ENCODE assay signal across 23 mouse cellular contexts in genomic region chr8:105043510-105043909, GRCm38 (mm10). TPM values are rescaled to one million over a fixed set of nuclear protein-coding genes. Genes with fewer than 3 reads are reported as not detected.
"Had no signal": no experiment of that assay in that cellular context is flagged by ENCODE, and none has a peak within 500 bp of the region (broad histone marks: within the 10 kb centered on the region; RNA-seq: fewer than 3 reads in every experiment).

No protein-coding gene starts in this region.

- H3K4me1 ChIP-seq: lung, embryonic 15.5 days; megakaryocyte, embryonic 14.5 days; midbrain, embryonic 13.5 days; midbrain, embryonic 15.5 days; neural tube, embryonic 12.5 days; stomach, embryonic 15.5 days had no signal

- ATAC-seq: lung, postnatal 0 days; midbrain, embryonic 13.5 days; midbrain, embryonic 15.5 days had no signal

- H3K36me3 ChIP-seq: lung, embryonic 15.5 days; midbrain, embryonic 13.5 days; midbrain, embryonic 15.5 days; neural tube, embryonic 12.5 days; stomach, embryonic 15.5 days had no signal

- H3K27me3 ChIP-seq: lung, embryonic 15.5 days; megakaryocyte, embryonic 14.5 days; midbrain, embryonic 13.5 days; midbrain, embryonic 15.5 days; neural tube, embryonic 12.5 days; stomach, embryonic 15.5 days had no signal

- H3K4me2 ChIP-seq: lung, embryonic 15.5 days; midbrain, embryonic 11.5 days; midbrain, embryonic 13.5 days; midbrain, embryonic 15.5 days; neural tube, embryonic 12.5 days; stomach, embryonic 15.5 days had no signal

- H3K27ac ChIP-seq: lung, embryonic 15.5 days; macrophage; midbrain, embryonic 13.5 days; midbrain, embryonic 15.5 days; neural tube, embryonic 12.5 days; stomach, embryonic 15.5 days had no signal

- H3K9ac ChIP-seq: lung, embryonic 15.5 days; midbrain, embryonic 13.5 days; midbrain, embryonic 15.5 days; neural tube, embryonic 12.5 days; stomach, embryonic 15.5 days had no signal

- H3K4me3 ChIP-seq: lung, embryonic 15.5 days; megakaryocyte, embryonic 14.5 days; midbrain, embryonic 13.5 days; midbrain, embryonic 15.5 days; neural tube, embryonic 12.5 days; stomach, embryonic 15.5 days had no signal

- H3K9me3 ChIP-seq: lung, embryonic 15.5 days; midbrain, embryonic 15.5 days; neural tube, embryonic 12.5 days; stomach, embryonic 15.5 days had no signal

- DNase-seq: lung, adult 2 months; lung, postnatal 14 days; lung, postnatal 36 days; right cerebral cortex, postnatal 14 days; thymus, adult 18-20 months; thymus, postnatal 14 days; thymus, postnatal 36 days had no signal

RNA-seq across cellular contexts. Expression of gene Ces3a, which starts 4.9 kb away (rescaled TPM):
- total RNA-seq: megakaryocyte progenitor cell, adult 5-6 weeks; midbrain, postnatal 0 days; monocyte, adult 5-6 weeks; neutrophil, adult 5-6 weeks had no signal
- polyA plus RNA-seq: lung, embryonic 15.5 days; lung, postnatal 0 days; macrophage; midbrain, embryonic 11.5 days; midbrain, embryonic 13.5 days; midbrain, embryonic 15.5 days; midbrain, postnatal 0 days; neural tube, embryonic 12.5 days; neural tube, embryonic 14.5 days; spleen, adult 2 months; stomach, embryonic 15.5 days had no signal

RNA-seq across cellular contexts. Expression of gene Ces3b, which starts 40.0 kb away (rescaled TPM):
- total RNA-seq: megakaryocyte progenitor cell, adult 5-6 weeks; midbrain, postnatal 0 days; monocyte, adult 5-6 weeks; neutrophil, adult 5-6 weeks had no signal
- polyA plus RNA-seq: lung, embryonic 15.5 days; lung, postnatal 0 days; macrophage; midbrain, embryonic 11.5 days; midbrain, embryonic 13.5 days; midbrain, embryonic 15.5 days; midbrain, postnatal 0 days; neural tube, embryonic 12.5 days; neural tube, embryonic 14.5 days; spleen, adult 2 months; stomach, embryonic 15.5 days; thymus, postnatal 0 days had no signal

RNA-seq across cellular contexts. Expression of gene Ces2h, which starts 42.9 kb away (rescaled TPM):
- total RNA-seq: megakaryocyte progenitor cell, adult 5-6 weeks; midbrain, postnatal 0 days; monocyte, adult 5-6 weeks; neutrophil, adult 5-6 weeks had no signal
- polyA plus RNA-seq: lung, adult 2 months; lung, embryonic 15.5 days; lung, postnatal 0 days; macrophage; midbrain, embryonic 11.5 days; midbrain, embryonic 13.5 days; midbrain, embryonic 15.5 days; midbrain, postnatal 0 days; neural tube, embryonic 12.5 days; neural tube, embryonic 14.5 days; spleen, adult 2 months; stomach, embryonic 15.5 days; thymus, postnatal 0 days had no signal
